Mouse (Mus musculus): ENCODE results near the gene Spp1.
A peak's percentile ranks its signal among the peaks of the same experiment; 100 is the strongest.

Gene Spp1

GRCm38 (mm10) chr5:104434835-104435301 is at the start of gene Spp1:
TSS of gene Spp1 (plus strand) at chr5:104435118.
- DNase-seq (ENCODE audit: low spot score): no peak

- no peak for DNase-seq (ENCODE audit: low spot score)
Measured at GRCm38 (mm10) chr5:104385521-104385920, 49.4 kb upstream of the Spp1 start.

GRCm38 (mm10) chr5:104386908-104387307 is 48.0 kb upstream of the Spp1 start:
- no peak for DNase-seq (ENCODE audit: low spot score)

- no peak for DNase-seq (ENCODE audit: low spot score)
Measured at GRCm38 (mm10) chr5:104390962-104391361, 44.0 kb upstream of the Spp1 start.

- peak; percentile 72 for DNase-seq (ENCODE audit: low spot score)
Measured at GRCm38 (mm10) chr5:104392784-104393183, 42.1 kb upstream of the Spp1 start.

- DNase-seq (ENCODE audit: low spot score): peak; percentile 69
Measured at GRCm38 (mm10) chr5:104396286-104396685, 38.6 kb upstream of the Spp1 start.

GRCm38 (mm10) chr5:104398001-104398400 is 36.9 kb upstream of the Spp1 start:
- peak; percentile 36 for DNase-seq (ENCODE audit: low spot score)

- no peak for DNase-seq (ENCODE audit: low spot score)
Measured at GRCm38 (mm10) chr5:104399291-104399950, 35.5 kb upstream of the Spp1 start.

- DNase-seq (ENCODE audit: low spot score): no peak
Measured at GRCm38 (mm10) chr5:104399970-104400369, 34.9 kb upstream of the Spp1 start.

GRCm38 (mm10) chr5:104402651-104403050 is 32.3 kb upstream of the Spp1 start:
- no peak for DNase-seq (ENCODE audit: low spot score)

GRCm38 (mm10) chr5:104403351-104403750 is 31.6 kb upstream of the Spp1 start:
- DNase-seq (ENCODE audit: low spot score): no peak

GRCm38 (mm10) chr5:104404551-104404950 is 30.4 kb upstream of the Spp1 start:
- peak; percentile 66 for DNase-seq (ENCODE audit: low spot score)

GRCm38 (mm10) chr5:104405051-104405450 is 29.9 kb upstream of the Spp1 start:
- no peak for DNase-seq (ENCODE audit: low spot score)

GRCm38 (mm10) chr5:104406756-104407155 is 28.2 kb upstream of the Spp1 start:
- no peak for DNase-seq (ENCODE audit: low spot score)

- DNase-seq (ENCODE audit: low spot score): peak; percentile 92
Measured at GRCm38 (mm10) chr5:104407541-104408231, 27.2 kb upstream of the Spp1 start.

GRCm38 (mm10) chr5:104408549-104408948 is 26.4 kb upstream of the Spp1 start:
- no peak for DNase-seq (ENCODE audit: low spot score)

GRCm38 (mm10) chr5:104415999-104416398 is 18.9 kb upstream of the Spp1 start:
- DNase-seq (ENCODE audit: low spot score): peak; percentile 56

- DNase-seq (ENCODE audit: low spot score): no peak
Measured at GRCm38 (mm10) chr5:104417028-104417427, 17.9 kb upstream of the Spp1 start.

GRCm38 (mm10) chr5:104417721-104418120 is 17.2 kb upstream of the Spp1 start:
- DNase-seq (ENCODE audit: low spot score): peak; percentile 63

- DNase-seq (ENCODE audit: low spot score): no peak
Measured at GRCm38 (mm10) chr5:104422039-104422438, 12.9 kb upstream of the Spp1 start.

- no peak for DNase-seq (ENCODE audit: low spot score)
Measured at GRCm38 (mm10) chr5:104423861-104424260, 11.1 kb upstream of the Spp1 start.

GRCm38 (mm10) chr5:104425949-104426348 is 9.0 kb upstream of the Spp1 start:
- no peak for DNase-seq (ENCODE audit: low spot score)

- peak; percentile 62 for DNase-seq (ENCODE audit: low spot score)
Measured at GRCm38 (mm10) chr5:104432886-104433285, 2.0 kb upstream of the Spp1 start.
